Mouse (Mus musculus): Measurements from ENCODE around the gene 2310057N15Rik. TPM values are rescaled to one million over a fixed set of nuclear protein-coding genes. Genes with fewer than 3 reads are reported as not detected.

2310057N15Rik gene
- polyA plus RNA-seq, 1 experiment from 2014 or later = not detected

DNA sequence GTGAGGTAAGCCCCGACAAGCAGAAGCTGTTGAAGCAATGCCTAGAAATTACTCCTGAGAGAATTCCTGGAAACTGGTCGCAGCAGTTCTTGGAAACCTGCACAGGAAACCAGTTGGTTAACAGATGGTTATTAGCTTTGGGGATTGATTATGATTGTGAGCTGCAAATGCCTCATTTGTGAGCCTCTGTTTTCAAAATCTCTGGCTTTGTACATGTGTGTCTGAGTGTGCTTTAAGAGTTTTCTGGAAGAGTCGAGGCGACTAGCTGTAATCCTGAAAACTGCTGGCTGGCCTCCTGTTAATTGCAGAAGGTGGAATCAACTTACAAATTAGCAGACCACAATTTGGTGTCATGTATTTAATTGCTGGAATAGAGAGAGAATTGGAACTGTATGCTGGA, 26.1 kb downstream of the 2310057N15Rik start:
- DNase-seq (ENCODE audit: low spot score) = no peak
- no peak overlapping the region for H3K9ac ChIP-seq (replicated peaks; ENCODE audit: low read length)
- H3K27me3 ChIP-seq (ENCODE audit: control insufficient read depth, insufficient read depth, low read length) = no peaks in the 10 kb centered on the region
- no peaks in the 10 kb centered on the region for H3K4me1 ChIP-seq (ENCODE audit: control insufficient read depth, insufficient read depth, low read length)
- H3K4me2 ChIP-seq (ENCODE audit: low read depth, low read length) = no peak overlapping the region
- H3K36me3 ChIP-seq (replicated peaks; ENCODE audit: control insufficient read depth, insufficient read depth, low read depth, low read length) = no peaks in the 10 kb centered on the region
- ATAC-seq (replicated peaks; ENCODE audit: insufficient number of reproducible peaks, low FRiP score, low TSS enrichment, low read depth) = no peak
- H3K27ac ChIP-seq (replicated peaks; ENCODE audit: low read depth, low read length) = no peak overlapping the region
- H3K4me3 ChIP-seq (ENCODE audit: low read depth, low read length) = no peak overlapping the region
- 47% methylated on average over 4 of the region's 4 CpGs for WGBS
- H3K9me3 ChIP-seq (replicated peaks; ENCODE audit: control insufficient read depth, low read length) = no peaks in the 10 kb centered on the region

GRCm38 (mm10) chr16:88744750-88745340, 29.2 kb downstream of the 2310057N15Rik start:
- no peaks in the 10 kb centered on the region for H3K4me1 ChIP-seq (ENCODE audit: control insufficient read depth, insufficient read depth, low read length)
- no peak overlapping the region for H3K4me3 ChIP-seq (ENCODE audit: low read depth, low read length)
- H3K27ac ChIP-seq (replicated peaks; ENCODE audit: low read depth, low read length) = no peak overlapping the region
- no peak overlapping the region for H3K4me2 ChIP-seq (ENCODE audit: low read depth, low read length)
- no peak for DNase-seq (ENCODE audit: low spot score)
- 87% methylated on average over 4 of the region's 4 CpGs for WGBS
- no peak overlapping the region for H3K9ac ChIP-seq (replicated peaks; ENCODE audit: low read length)
- no peaks in the 10 kb centered on the region for H3K9me3 ChIP-seq (replicated peaks; ENCODE audit: control insufficient read depth, low read length)
- no peak for ATAC-seq (replicated peaks; ENCODE audit: insufficient number of reproducible peaks, low FRiP score, low TSS enrichment, low read depth)
- no peaks in the 10 kb centered on the region for H3K27me3 ChIP-seq (ENCODE audit: control insufficient read depth, insufficient read depth, low read length)
- H3K36me3 ChIP-seq (replicated peaks; ENCODE audit: control insufficient read depth, insufficient read depth, low read depth, low read length) = no peaks in the 10 kb centered on the region

DNA sequence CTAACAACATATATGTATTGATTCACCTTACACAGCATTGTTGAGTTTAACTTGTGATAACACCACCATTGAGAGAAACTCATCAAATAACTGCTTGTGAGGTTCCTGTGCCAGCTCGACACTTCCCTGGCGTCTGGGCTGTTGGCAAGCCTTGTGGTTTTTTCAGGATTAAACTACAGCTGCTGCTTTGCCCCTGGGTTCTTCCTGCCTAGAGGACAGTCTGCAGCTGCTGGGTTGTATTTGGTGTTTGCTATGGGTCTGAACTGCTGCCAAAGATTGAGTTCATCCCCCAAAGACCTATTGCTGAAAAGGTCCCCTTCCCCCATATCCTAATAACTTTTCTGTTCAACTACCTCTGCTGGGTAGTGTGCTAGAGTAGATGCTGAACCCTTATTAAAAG, 38.6 kb downstream of the 2310057N15Rik start:
- Histone ChIP-seq H3K9me3 (replicated peaks; ENCODE audit: control insufficient read depth, low read length) (no peaks in the 10 kb centered on the region), H3K27me3 (ENCODE audit: control insufficient read depth, insufficient read depth, low read length) (no peaks in the 10 kb centered on the region), H3K36me3 (replicated peaks; ENCODE audit: control insufficient read depth, insufficient read depth, low read depth, low read length) (no peaks in the 10 kb centered on the region), H3K4me1 (ENCODE audit: control insufficient read depth, insufficient read depth, low read length) (no peaks in the 10 kb centered on the region), H3K4me2 (ENCODE audit: low read depth, low read length) (no peak overlapping the region), H3K9ac (replicated peaks; ENCODE audit: low read length) (no peak overlapping the region), H3K27ac (replicated peaks; ENCODE audit: low read depth, low read length) (no peak overlapping the region), H3K4me3 (ENCODE audit: low read depth, low read length) (no peak overlapping the region)
- WGBS = 70% methylated on average over 2 of the region's 2 CpGs
- no peak for ATAC-seq (replicated peaks; ENCODE audit: insufficient number of reproducible peaks, low FRiP score, low TSS enrichment, low read depth)
- DNase-seq (ENCODE audit: low spot score) = no peak

- 79% methylated on average over 4 of the region's 4 CpGs for WGBS
- DNase-seq (ENCODE audit: low spot score) = no peak
Observed at GRCm38 (mm10) chr16:88728812-88729275, 45.2 kb downstream of the 2310057N15Rik start, which contains the start of gene Krtap13-1. Gene Krtap13-1, plus strand, starts transcription at chr16:88728862.

More at GRCm38 (mm10) chr16:88728812-88729275, 45.2 kb downstream of the 2310057N15Rik start, which contains the start of gene Krtap13-1:
- Histone ChIP-seq H3K4me2 (ENCODE audit: low read depth, low read length) (no peak within 1 kb of the TSS), H3K9ac (replicated peaks; ENCODE audit: low read length) (no peak within 1 kb of the TSS), H3K4me1 (ENCODE audit: control insufficient read depth, insufficient read depth, low read length) (no peaks in the 10 kb centered on the region), H3K9me3 (replicated peaks; ENCODE audit: control insufficient read depth, low read length) (no peaks in the 10 kb centered on the region), H3K27me3 (ENCODE audit: control insufficient read depth, insufficient read depth, low read length) (no peaks in the 10 kb centered on the region), H3K36me3 (replicated peaks; ENCODE audit: control insufficient read depth, insufficient read depth, low read depth, low read length) (no peaks in the 10 kb centered on the region), H3K27ac (replicated peaks; ENCODE audit: low read depth, low read length) (no peak within 1 kb of the TSS), H3K4me3 (ENCODE audit: low read depth, low read length) (no peak within 1 kb of the TSS)
- no peak for ATAC-seq (replicated peaks; ENCODE audit: insufficient number of reproducible peaks, low FRiP score, low TSS enrichment, low read depth)

Other genes with a start within 250 kb of the 2310057N15Rik start
- 4.5 and 5.3 TPM in 2 replicates for gene Cldn8, start 211.0 kb downstream of the 2310057N15Rik start, polyA plus RNA-seq (2014; fragmentation: Nextera tagmentation; extraction: Ambion mirVana)
- not detected in 2 replicates for gene Krtap24-1, start 161.9 kb downstream of the 2310057N15Rik start, polyA plus RNA-seq (2014; fragmentation: Nextera tagmentation; extraction: Ambion mirVana)
- gene 2310079G19Rik, start 146.5 kb downstream of the 2310057N15Rik start, polyA plus RNA-seq (2014; fragmentation: Nextera tagmentation; extraction: Ambion mirVana) = not detected in 2 replicates
- gene Krtap26-1, start 126.4 kb downstream of the 2310057N15Rik start, polyA plus RNA-seq (2014; fragmentation: Nextera tagmentation; extraction: Ambion mirVana) = not detected in 2 replicates
- not detected in 2 replicates for gene Krtap27-1, start 102.5 kb downstream of the 2310057N15Rik start, polyA plus RNA-seq (2014; fragmentation: Nextera tagmentation; extraction: Ambion mirVana)
- not detected in 2 replicates for gene 2310061N02Rik, start 66.2 kb downstream of the 2310057N15Rik start, polyA plus RNA-seq (2014; fragmentation: Nextera tagmentation; extraction: Ambion mirVana)
- not detected in 2 replicates for gene Krtap13-1, start 45.3 kb downstream of the 2310057N15Rik start, polyA plus RNA-seq (2014; fragmentation: Nextera tagmentation; extraction: Ambion mirVana)
- not detected in 2 replicates for gene Krtap13, start 22.6 kb downstream of the 2310057N15Rik start, polyA plus RNA-seq (2014; fragmentation: Nextera tagmentation; extraction: Ambion mirVana)
- not detected in 2 replicates for gene 2310034C09Rik, start 15.4 kb downstream of the 2310057N15Rik start, polyA plus RNA-seq (2014; fragmentation: Nextera tagmentation; extraction: Ambion mirVana)
- gene Gm5965, start 3.7 kb upstream of the 2310057N15Rik start, polyA plus RNA-seq (2014; fragmentation: Nextera tagmentation; extraction: Ambion mirVana) = not detected in 2 replicates
- gene Gm20741, start 38.0 kb upstream of the 2310057N15Rik start, polyA plus RNA-seq (2014; fragmentation: Nextera tagmentation; extraction: Ambion mirVana) = not detected in 2 replicates
- not detected in 2 replicates for gene Krtap15, start 46.0 kb upstream of the 2310057N15Rik start, polyA plus RNA-seq (2014; fragmentation: Nextera tagmentation; extraction: Ambion mirVana)
- not detected in 2 replicates for gene Krtap14, start 51.9 kb upstream of the 2310057N15Rik start, polyA plus RNA-seq (2014; fragmentation: Nextera tagmentation; extraction: Ambion mirVana)
- not detected in 2 replicates for gene Krtap19-1, start 95.2 kb upstream of the 2310057N15Rik start, polyA plus RNA-seq (2014; fragmentation: Nextera tagmentation; extraction: Ambion mirVana)
- gene Krtap19-2, start 100.1 kb upstream of the 2310057N15Rik start, polyA plus RNA-seq (2014; fragmentation: Nextera tagmentation; extraction: Ambion mirVana) = not detected in 2 replicates
- not detected in 2 replicates for gene Krtap19-3, start 103.8 kb upstream of the 2310057N15Rik start, polyA plus RNA-seq (2014; fragmentation: Nextera tagmentation; extraction: Ambion mirVana)
- gene Krtap19-4, start 110.9 kb upstream of the 2310057N15Rik start, polyA plus RNA-seq (2014; fragmentation: Nextera tagmentation; extraction: Ambion mirVana) = not detected in 2 replicates
- not detected in 2 replicates for gene Krtap19-5, start 122.3 kb upstream of the 2310057N15Rik start, polyA plus RNA-seq (2014; fragmentation: Nextera tagmentation; extraction: Ambion mirVana)
- not detected in 2 replicates for gene Krtap19-9b, start 158.1 kb upstream of the 2310057N15Rik start, polyA plus RNA-seq (2014; fragmentation: Nextera tagmentation; extraction: Ambion mirVana)
- gene Krtap16-3, start 188.7 kb upstream of the 2310057N15Rik start, polyA plus RNA-seq (2014; fragmentation: Nextera tagmentation; extraction: Ambion mirVana) = not detected in 2 replicates
- not detected in 2 replicates for gene Krtap22-2, start 236.6 kb upstream of the 2310057N15Rik start, polyA plus RNA-seq (2014; fragmentation: Nextera tagmentation; extraction: Ambion mirVana)
- gene Gm10229, start 241.1 kb upstream of the 2310057N15Rik start, polyA plus RNA-seq (2014; fragmentation: Nextera tagmentation; extraction: Ambion mirVana) = not detected in 2 replicates